In the genomic region with DNA sequence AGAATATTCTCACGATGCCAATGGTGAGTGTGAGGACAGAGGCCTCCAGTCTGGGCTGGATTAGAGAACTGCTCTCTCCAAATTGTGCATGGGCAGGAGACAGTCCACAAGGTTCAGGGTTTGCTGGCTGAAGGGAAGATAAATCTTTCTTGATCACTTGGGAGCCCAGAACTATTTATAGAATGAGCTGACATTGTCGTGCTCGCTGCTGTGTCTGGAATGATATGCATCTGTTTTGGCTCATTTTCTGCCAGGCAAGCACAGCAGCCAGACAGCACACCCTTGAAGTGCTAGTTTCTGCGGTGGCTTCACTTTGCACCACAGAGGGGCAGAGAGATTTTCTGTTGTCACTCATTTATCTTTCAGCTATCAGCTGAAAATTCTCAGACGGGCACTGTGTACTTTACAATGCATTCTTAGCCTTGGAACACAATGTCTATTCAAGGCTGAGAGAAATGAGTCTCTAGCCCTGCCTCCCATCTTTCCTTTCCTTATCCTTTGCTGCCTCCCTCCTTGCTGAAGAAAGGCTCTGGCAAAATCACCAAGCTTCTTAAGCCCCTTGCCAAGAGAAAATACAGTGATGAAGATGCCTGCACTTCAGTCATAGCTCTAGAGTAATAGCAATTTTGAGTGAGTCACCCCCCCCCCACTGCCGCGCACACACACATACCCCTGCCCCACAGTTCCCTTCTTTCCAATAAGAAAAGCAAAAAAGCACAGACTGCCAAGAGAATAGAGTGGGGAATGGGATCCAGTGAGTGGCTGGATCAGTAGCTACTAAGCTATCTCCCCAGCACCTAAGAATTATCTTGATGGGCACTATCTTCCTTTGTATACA, we compare ENCODE assay signal across 8 mouse cellular contexts.
DNase-seq lines count a peak whose midpoint lies in the region; ATAC-seq and TF ChIP-seq lines count a peak whose summit lies in the region.

No protein-coding gene starts in this region.

- ATAC-seq in kidney, postnatal 0 days (replicated peaks; ENCODE audit: low FRiP score, low read depth): no peak
- ATAC-seq in embryonic facial prominence, embryonic 14.5 days (ENCODE audit: low read depth): 0 out of 2 replicates have a peak, but pooled peaks have one; percentile 33
- peak; percentile 56 for ATAC-seq in hindbrain, embryonic 13.5 days (ENCODE audit: low FRiP score)
- ATAC-seq in midbrain, embryonic 16.5 days: peak; percentile 43
- ATAC-seq in CD4-positive, CD25-positive, alpha-beta regulatory T cell, adult 4 months: no peak

- H3K4me3 ChIP-seq in kidney, postnatal 0 days (replicated peaks; ENCODE audit: low read depth, low read length): no peak overlapping the region
- no peak overlapping the region for H3K4me3 ChIP-seq in embryonic facial prominence, embryonic 14.5 days (ENCODE audit: low read depth, low read length)
- H3K4me3 ChIP-seq in hindbrain, embryonic 13.5 days: no peak overlapping the region
- H3K4me3 ChIP-seq in midbrain, embryonic 16.5 days (ENCODE audit: low read depth, low read length): no peak overlapping the region

- WGBS in kidney, postnatal 0 days: 43% methylated on average over 7 of the region's 7 CpGs
- WGBS in embryonic facial prominence, embryonic 14.5 days: 46% methylated on average over 7 of the region's 7 CpGs
- 41% methylated on average over 7 of the region's 7 CpGs for WGBS in hindbrain, embryonic 13.5 days
- WGBS in midbrain, embryonic 16.5 days: 34% methylated on average over 7 of the region's 7 CpGs

- no peak overlapping the region for H3K9ac ChIP-seq in kidney, postnatal 0 days (ENCODE audit: low read depth, low read length)
- no peak overlapping the region for H3K9ac ChIP-seq in embryonic facial prominence, embryonic 14.5 days (ENCODE audit: low read depth, low read length)
- H3K9ac ChIP-seq in hindbrain, embryonic 13.5 days: 0 out of 2 replicates have a peak overlapping the region, but pooled peaks have one; percentile 36
- 0 out of 2 replicates have a peak overlapping the region, but pooled peaks have one; percentile 11 for H3K9ac ChIP-seq in midbrain, embryonic 16.5 days (ENCODE audit: low read depth, low read length)

- no peak for TF ChIP-seq CTCF in kidney, postnatal 0 days (IDR thresholded peaks at IDR 0.05; ENCODE audit: low read depth)

- no peaks in the 10 kb centered on the region for H3K4me1 ChIP-seq in kidney, postnatal 0 days (replicated peaks; ENCODE audit: insufficient read depth, low read length)
- peaks cover 5% of the 10 kb centered on the region for H3K4me1 ChIP-seq in embryonic facial prominence, embryonic 14.5 days (ENCODE audit: control insufficient read depth, insufficient read depth, low read length)
- H3K4me1 ChIP-seq in hindbrain, embryonic 13.5 days (replicated peaks): peaks cover 26% of the 10 kb centered on the region
- peaks cover 29% of the 10 kb centered on the region for H3K4me1 ChIP-seq in midbrain, embryonic 16.5 days (ENCODE audit: control insufficient read depth, insufficient read depth, low read length)

- DNase-seq in kidney, postnatal 0 days (ENCODE audit: low spot score): peak; percentile 47
- no peak for DNase-seq in kidney, adult 9 months
- peak; percentile 56 for DNase-seq in embryonic facial prominence, embryonic 14.5 days (ENCODE audit: low spot score)
- DNase-seq in thymus, postnatal 10 days (ENCODE audit: low spot score in 2 of 2): no peak
- no peak for DNase-seq in left cerebral cortex, adult 18-20 months (ENCODE audit: low spot score in 2 of 2)

- H3K27ac ChIP-seq in kidney, postnatal 0 days: no peak overlapping the region
- H3K27ac ChIP-seq in embryonic facial prominence, embryonic 14.5 days (replicated peaks; ENCODE audit: low read depth, low read length): peak overlapping the region; percentile 33; the same call in 1 of the 2 replicates
- H3K27ac ChIP-seq in hindbrain, embryonic 13.5 days: peak overlapping the region; percentile 88
- peak overlapping the region; percentile 79 for H3K27ac ChIP-seq in midbrain, embryonic 16.5 days (ENCODE audit: low read length)

- peak overlapping the region; percentile 13; the same call in 1 of the 2 replicates for H3K4me2 ChIP-seq in kidney, postnatal 0 days (ENCODE audit: low read length)
- H3K4me2 ChIP-seq in embryonic facial prominence, embryonic 14.5 days (ENCODE audit: low read depth, low read length): no peak overlapping the region
- 0 out of 2 replicates have a peak overlapping the region, but pooled peaks have one; percentile 2 for H3K4me2 ChIP-seq in hindbrain, embryonic 13.5 days
- no peak overlapping the region; the same call in 1 of the 2 replicates for H3K4me2 ChIP-seq in midbrain, embryonic 16.5 days (ENCODE audit: low read length)

- H3K36me3 ChIP-seq in kidney, postnatal 0 days (ENCODE audit: insufficient read depth, low read length): no peaks in the 10 kb centered on the region
- no peaks in the 10 kb centered on the region for H3K36me3 ChIP-seq in embryonic facial prominence, embryonic 14.5 days (ENCODE audit: control insufficient read depth, insufficient read depth, low read length)
- H3K36me3 ChIP-seq in hindbrain, embryonic 13.5 days: no peaks in the 10 kb centered on the region
- H3K36me3 ChIP-seq in midbrain, embryonic 16.5 days (ENCODE audit: control insufficient read depth, insufficient read depth, low read length): no peaks in the 10 kb centered on the region

- H3K27me3 ChIP-seq in kidney, postnatal 0 days (ENCODE audit: insufficient read depth, low read length): no peaks in the 10 kb centered on the region
- no peaks in the 10 kb centered on the region for H3K27me3 ChIP-seq in embryonic facial prominence, embryonic 14.5 days (replicated peaks; ENCODE audit: control insufficient read depth, insufficient read depth, low read length)
- H3K27me3 ChIP-seq in hindbrain, embryonic 13.5 days: no peaks in the 10 kb centered on the region
- H3K27me3 ChIP-seq in midbrain, embryonic 16.5 days (ENCODE audit: control insufficient read depth, insufficient read depth, low read depth, low read length): no peaks in the 10 kb centered on the region

- H3K9me3 ChIP-seq in kidney, postnatal 0 days (replicated peaks; ENCODE audit: low read length): no peaks in the 10 kb centered on the region
- no peaks in the 10 kb centered on the region for H3K9me3 ChIP-seq in embryonic facial prominence, embryonic 14.5 days (ENCODE audit: control insufficient read depth, low read length)
- H3K9me3 ChIP-seq in hindbrain, embryonic 13.5 days: no peaks in the 10 kb centered on the region
- H3K9me3 ChIP-seq in midbrain, embryonic 16.5 days (replicated peaks; ENCODE audit: control insufficient read depth, low read length, poor library complexity, severe bottlenecking): no peaks in the 10 kb centered on the region

Comparison
In these comparisons a context has a peak if more than half of its experiments do, and no peak if none do; other contexts are left out.
1. DNase-seq: peak in kidney, postnatal 0 days (single experiment) and embryonic facial prominence, embryonic 14.5 days (single experiment); none in kidney, adult 9 months (single experiment), thymus, postnatal 10 days (0 of 2) and left cerebral cortex, adult 18-20 months (0 of 2).
2. ATAC-seq: peak in embryonic facial prominence, embryonic 14.5 days (single experiment), hindbrain, embryonic 13.5 days (single experiment) and midbrain, embryonic 16.5 days (single experiment); none in kidney, postnatal 0 days (single experiment) and CD4-positive, CD25-positive, alpha-beta regulatory T cell, adult 4 months (single experiment).
3. H3K4me2 ChIP-seq: peak in kidney, postnatal 0 days (single experiment) and hindbrain, embryonic 13.5 days (single experiment); none in embryonic facial prominence, embryonic 14.5 days (single experiment) and midbrain, embryonic 16.5 days (single experiment).
4. H3K9ac ChIP-seq: peak in hindbrain, embryonic 13.5 days (single experiment) and midbrain, embryonic 16.5 days (single experiment); none in kidney, postnatal 0 days (single experiment) and embryonic facial prominence, embryonic 14.5 days (single experiment).